Mouse (Mus musculus): Measurements from ENCODE around the gene C1rl. TPM values are rescaled to one million over a fixed set of nuclear protein-coding genes. Genes with fewer than 3 reads are reported as not detected.

Gene C1rl
- 1 to 10 TPM in 1 of 2 experiments, under 1 TPM in 1; 0.84 to 1.1 TPM for total RNA-seq (2021)

GRCm38 (mm10) chr6:124492842-124493561 lies at the start of gene C1rl:
Gene C1rl, plus strand, starts transcription at chr6:124493113.
- peak; percentile 87 to 90 for DNase-seq
- intact Hi-C loops (cut with DNase I): loop anchor here (10.0 kb wide), 1 partner anchor 262 kb away; the partner anchor contains the start of genes Atn1 and Gm45234

- no peak for DNase-seq
- intact Hi-C loops (cut with DNase I): no loop called here
Observed at GRCm38 (mm10) chr6:124443338-124443737, 49.6 kb upstream of the C1rl start.

GRCm38 (mm10) chr6:124446024-124446423 lies 46.9 kb upstream of the C1rl start:
- DNase-seq: no peak
- intact Hi-C loops (cut with DNase I): no loop called here

- intact Hi-C loops (cut with DNase I): no loop called here
- no peak for DNase-seq
Observed at GRCm38 (mm10) chr6:124446459-124446858, 46.5 kb upstream of the C1rl start.

- intact Hi-C loops (cut with DNase I): no loop called here
- DNase-seq: no peak
Observed at GRCm38 (mm10) chr6:124447356-124447755, 45.6 kb upstream of the C1rl start.

- DNase-seq: no peak
- intact Hi-C loops (cut with DNase I): no loop called here
Observed at GRCm38 (mm10) chr6:124448186-124448852, 44.6 kb upstream of the C1rl start.

- DNase-seq: no peak
- intact Hi-C loops (cut with DNase I): no loop called here
Observed at GRCm38 (mm10) chr6:124448959-124449667, 43.8 kb upstream of the C1rl start.

GRCm38 (mm10) chr6:124449668-124450383 lies 43.1 kb upstream of the C1rl start:
- intact Hi-C loops (cut with DNase I): no loop called here
- no peak for DNase-seq

- DNase-seq: no peak
- intact Hi-C loops (cut with DNase I): no loop called here
Observed at GRCm38 (mm10) chr6:124451995-124452394, 40.9 kb upstream of the C1rl start.

- intact Hi-C loops (cut with DNase I): no loop called here
Observed at GRCm38 (mm10) chr6:124453756-124454155, 39.2 kb upstream of the C1rl start.

GRCm38 (mm10) chr6:124456243-124456642 lies 36.7 kb upstream of the C1rl start:
- intact Hi-C loops (cut with DNase I): no loop called here
- no peak for DNase-seq

More at GRCm38 (mm10) chr6:124453756-124454155, 39.2 kb upstream of the C1rl start:
- no peak for DNase-seq

- intact Hi-C loops (cut with DNase I): no loop called here
- no peak for DNase-seq
Observed at GRCm38 (mm10) chr6:124457827-124458226, 35.1 kb upstream of the C1rl start.

GRCm38 (mm10) chr6:124458505-124458904 lies 34.4 kb upstream of the C1rl start:
- intact Hi-C loops (cut with DNase I): no loop called here
- DNase-seq: no peak

- no peak for DNase-seq
- intact Hi-C loops (cut with DNase I): no loop called here
Observed at GRCm38 (mm10) chr6:124459388-124459787, 33.5 kb upstream of the C1rl start.

GRCm38 (mm10) chr6:124463881-124464291 lies 29.0 kb upstream of the C1rl start:
- intact Hi-C loops (cut with DNase I): no loop called here
- DNase-seq: no peak

- intact Hi-C loops (cut with DNase I): no loop called here
- peak; percentile 59 to 68 for DNase-seq
Observed at GRCm38 (mm10) chr6:124464305-124465271, 28.3 kb upstream of the C1rl start, which contains the start of gene Clstn3. Gene Clstn3, minus strand, starts transcription at chr6:124464794.

GRCm38 (mm10) chr6:124465299-124465698 lies 27.6 kb upstream of the C1rl start:
- intact Hi-C loops (cut with DNase I): no loop called here
- DNase-seq: no peak

GRCm38 (mm10) chr6:124465729-124466128 lies 27.2 kb upstream of the C1rl start:
- intact Hi-C loops (cut with DNase I): no loop called here
- no peak for DNase-seq

- intact Hi-C loops (cut with DNase I): no loop called here
- no peak for DNase-seq
Observed at GRCm38 (mm10) chr6:124471121-124471520, 21.8 kb upstream of the C1rl start.

All from heart, postnatal 10 days (tissue).